Mouse (Mus musculus) liver, postnatal 0 days (tissue): ENCODE measurements around the gene Lzts2. TPM values are rescaled to one million over a fixed set of nuclear protein-coding genes. Genes with fewer than 3 reads are reported as not detected.

Experiments
- ATAC-seq: fragments of 200-750 bp; cut with Nextera tagmentation; 2 replicates; pipeline ENCODE4 v1.8.0; 2017; ENCODE audit warnings: mild to moderate bottlenecking, moderate library complexity
- DNase-seq: peaks from one replicate; pipeline ENCODE4 v3.0.0-alpha.2; 2016
- H3K27ac ChIP-seq: fragments of 300-500 bp; sonication (generic); 2 replicates; pipeline ENCODE4 v1.5.1; 2014; ENCODE audit warnings: antibody characterized with exemption, moderate library complexity, mild to moderate bottlenecking, low read depth
- H3K27me3 ChIP-seq: fragments of 300-500 bp; sonication (generic); 2 replicates; pipeline ENCODE4 v1.6.1; 2014; ENCODE audit warnings: low read length, control low read depth, mixed read lengths; ENCODE audit not compliant: insufficient read depth
- H3K36me3 ChIP-seq: fragments of 300-500 bp; sonication (generic); replicated peaks from 2 replicates; pipeline ENCODE4 v1.6.1; 2014; ENCODE audit warnings: mild to moderate bottlenecking, control low read depth, low read length, moderate library complexity, mixed read lengths; ENCODE audit not compliant: insufficient read depth
- H3K4me1 ChIP-seq: fragments of 300-500 bp; sonication (generic); 2 replicates; pipeline ENCODE4 v1.6.1; 2014; ENCODE audit warnings: antibody characterized with exemption, mild to moderate bottlenecking, control low read depth; ENCODE audit not compliant: insufficient read depth
- H3K4me2 ChIP-seq: fragments of 300-500 bp; sonication (generic); 2 replicates; pipeline ENCODE4 v1.6.1; 2014; ENCODE audit warnings: low read depth, mild to moderate bottlenecking, low read length, moderate library complexity, mixed read lengths
- H3K4me3 ChIP-seq: fragments of 300-500 bp; sonication (generic); 2 replicates; pipeline ENCODE4 v1.5.1; 2014; ENCODE audit warnings: low read depth, low read length
- H3K9ac ChIP-seq: fragments of 300-500 bp; sonication (generic); replicated peaks from 2 replicates; pipeline ENCODE4 v1.6.1; 2014; ENCODE audit warnings: mild to moderate bottlenecking, moderate library complexity
- H3K9me3 ChIP-seq: fragments of 300-500 bp; sonication (generic); 2 replicates; pipeline ENCODE4 v1.6.1; 2016; ENCODE audit warnings: mild to moderate bottlenecking, control low read depth, low read length, mixed read lengths
- CTCF ChIP-seq: sonication (generic); IDR thresholded peaks from 2 replicates; pipeline ENCODE4 v1.5.1; 2016; ENCODE audit warnings: antibody characterized with exemption, low read depth
- EP300 ChIP-seq: IDR thresholded peaks from 2 replicates; pipeline ENCODE4 v1.6.1; 2016; ENCODE audit warnings: antibody characterized with exemption, low read depth, mild to moderate bottlenecking
- WGBS: fragments of 180-500 bp; shearing (Covaris S2); extraction: QIAGEN DNeasy Blood & Tissue Kit; methylation state at CpG from one replicate; pipeline ENCODE4 v1.1.7; 2014; ENCODE audit not compliant: insufficient replicate concordance; 5-methylcytosine and 5-hydroxymethylcytosine counted together
- polyA plus RNA-seq: library from polyadenylated mRNA; unstranded; fragments of >200 nt; fragmentation: Nextera tagmentation; extraction: Ambion mirVana; gene quantifications from 2 replicates; pipeline ENCODE4 v1.2.1, GENCODE M21; 2015

Gene Lzts2
- polyA plus RNA-seq, 1 experiment from 2014 or later: 5.7 TPM

DNA sequence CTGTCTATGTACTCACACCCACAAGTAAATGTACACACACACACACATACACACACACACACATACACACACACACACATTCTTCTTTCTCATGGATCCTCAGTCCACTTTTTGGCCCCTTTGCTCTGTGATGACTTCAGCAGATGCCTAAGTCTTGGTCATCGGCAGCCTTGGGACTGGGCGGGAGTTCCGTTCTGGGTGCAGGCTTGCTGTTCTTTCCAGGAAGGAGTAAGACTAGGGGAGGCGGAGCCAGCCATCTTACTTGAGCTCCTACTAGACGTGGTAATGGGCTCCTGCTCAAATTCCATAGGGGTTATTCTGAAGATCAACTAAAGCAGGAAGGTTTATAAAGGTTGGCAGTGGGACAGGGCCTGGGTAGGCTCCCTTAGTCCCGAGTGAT, 6.1 kb downstream of the Lzts2 start:
- peaks cover 4% of the 10 kb centered on the region; the same call in 1 of the 2 replicates for H3K36me3 ChIP-seq
- H3K27me3 ChIP-seq: no peaks in the 10 kb centered on the region
- WGBS: 62% methylated on average over 6 of the region's 6 CpGs
- peaks cover 19% of the 10 kb centered on the region for H3K4me1 ChIP-seq
- no peak overlapping the region for H3K4me3 ChIP-seq
- H3K27ac ChIP-seq: no peak overlapping the region
- H3K4me2 ChIP-seq: 0 out of 2 replicates have a peak overlapping the region, but pooled peaks have one; percentile 15
- no peak for ATAC-seq
- DNase-seq: peak; percentile 17
- no peak for TF ChIP-seq CTCF
- no peak for TF ChIP-seq EP300
- H3K9me3 ChIP-seq: no peaks in the 10 kb centered on the region
- no peak overlapping the region for H3K9ac ChIP-seq

GRCm38 (mm10) chr19:45021362-45021761, 7.1 kb downstream of the Lzts2 start:
- H3K27ac ChIP-seq: no peak overlapping the region
- DNase-seq (no peak), ATAC-seq (no peak)
- H3K27me3 ChIP-seq: no peaks in the 10 kb centered on the region
- 87% methylated on average over 15 of the region's 15 CpGs for WGBS
- no peak overlapping the region for H3K4me3 ChIP-seq
- H3K4me1 ChIP-seq: peaks cover 9% of the 10 kb centered on the region
- H3K9ac ChIP-seq: no peak overlapping the region
- H3K9me3 ChIP-seq: no peaks in the 10 kb centered on the region
- no peak overlapping the region for H3K4me2 ChIP-seq
- TF ChIP-seq CTCF (no peak), EP300 (no peak)
- H3K36me3 ChIP-seq: peaks cover 8% of the 10 kb centered on the region; the same call in 1 of the 2 replicates

GRCm38 (mm10) chr19:45023993-45024392, 9.8 kb downstream of the Lzts2 start:
- WGBS: 82% methylated on average over 11 of the region's 11 CpGs
- Histone ChIP-seq H3K27me3 (no peaks in the 10 kb centered on the region), H3K36me3 (peaks cover 8% of the 10 kb centered on the region; the same call in 1 of the 2 replicates), H3K9ac (no peak overlapping the region), H3K4me1 (no peaks in the 10 kb centered on the region), H3K4me3 (no peak overlapping the region), H3K4me2 (no peak overlapping the region), H3K27ac (no peak overlapping the region), H3K9me3 (no peaks in the 10 kb centered on the region)
- TF ChIP-seq EP300 (no peak), CTCF (no peak)
- DNase-seq (no peak), ATAC-seq (no peak)

GRCm38 (mm10) chr19:45024775-45025174, 10.6 kb downstream of the Lzts2 start:
- no peak overlapping the region for H3K9ac ChIP-seq
- H3K27ac ChIP-seq: no peak overlapping the region
- no peaks in the 10 kb centered on the region for H3K4me1 ChIP-seq
- no peak overlapping the region for H3K4me2 ChIP-seq
- WGBS: 91% methylated on average over 20 of the region's 20 CpGs
- no peak overlapping the region for H3K4me3 ChIP-seq
- no peaks in the 10 kb centered on the region for H3K9me3 ChIP-seq
- ATAC-seq (no peak), DNase-seq (no peak)
- peaks cover 8% of the 10 kb centered on the region; the same call in 1 of the 2 replicates for H3K36me3 ChIP-seq
- no peaks in the 10 kb centered on the region for H3K27me3 ChIP-seq
- no peak for TF ChIP-seq CTCF
- TF ChIP-seq EP300: no peak

- no peak for DNase-seq
- ATAC-seq: no peak
- TF ChIP-seq CTCF: no peak
- TF ChIP-seq EP300: no peak
These were observed 11.8 kb downstream of the Lzts2 start for GRCm38 (mm10) chr19:45025937-45026568.

DNA sequence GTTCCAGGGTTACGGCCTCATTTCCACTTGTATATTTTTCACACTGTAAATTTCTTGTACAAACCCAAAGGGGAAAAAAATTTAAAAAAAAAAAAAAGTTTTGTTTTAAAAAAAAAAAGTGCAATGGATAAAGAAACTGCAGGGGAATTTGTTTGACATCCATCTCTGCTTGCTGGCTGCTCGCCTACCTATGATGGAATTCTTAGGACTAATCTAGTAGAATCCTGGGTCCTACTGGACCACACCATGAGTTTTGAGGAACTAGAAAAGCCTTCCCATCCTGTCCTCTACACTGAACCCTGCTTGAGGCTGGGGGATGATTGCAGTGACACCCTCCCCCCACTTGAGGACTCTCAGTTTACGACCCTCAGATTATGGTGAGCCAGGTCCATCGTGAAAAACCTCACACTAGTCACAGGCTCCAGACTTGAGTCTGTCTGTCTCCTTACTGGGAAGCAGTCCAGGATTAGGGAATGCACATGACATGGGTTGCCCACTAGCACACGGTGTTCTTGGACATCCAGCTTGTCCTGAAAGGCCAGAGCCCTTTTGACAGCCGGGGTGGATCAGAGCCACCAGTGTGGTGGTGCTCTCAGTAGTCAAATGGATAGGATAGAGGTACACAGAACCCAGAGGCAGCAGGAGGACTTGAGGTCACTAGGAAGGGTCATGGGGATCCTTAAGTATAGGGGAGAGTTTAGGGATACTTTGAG, 12.9 kb downstream of the Lzts2 start:
- DNase-seq (no peak), ATAC-seq (no peak)
- no peak for TF ChIP-seq EP300
- no peak for TF ChIP-seq CTCF
- Histone ChIP-seq H3K9ac (no peak overlapping the region), H3K4me3 (no peak overlapping the region), H3K27ac (no peak overlapping the region), H3K9me3 (no peaks in the 10 kb centered on the region), H3K27me3 (no peaks in the 10 kb centered on the region), H3K4me1 (peaks cover 6% of the 10 kb centered on the region; the same call in 1 of the 2 replicates), H3K36me3 (0 out of 2 replicates have a peak, but pooled peaks cover 8% of the 10 kb centered on the region), H3K4me2 (no peak overlapping the region)
- 70% methylated on average over 6 of the region's 6 CpGs for WGBS

More at GRCm38 (mm10) chr19:45025937-45026568, 11.8 kb downstream of the Lzts2 start:
- Histone ChIP-seq H3K27me3 (no peaks in the 10 kb centered on the region), H3K4me1 (peaks cover 6% of the 10 kb centered on the region; the same call in 1 of the 2 replicates), H3K27ac (no peak overlapping the region), H3K4me2 (no peak overlapping the region), H3K4me3 (no peak overlapping the region), H3K36me3 (peaks cover 8% of the 10 kb centered on the region; the same call in 1 of the 2 replicates), H3K9ac (no peak overlapping the region), H3K9me3 (no peaks in the 10 kb centered on the region)
- 92% methylated on average over 37 of the region's 37 CpGs for whole genome bisulfite sequencing
